Comparison of ENCODE assay signal across 9 mouse cellular contexts in the genomic region with DNA sequence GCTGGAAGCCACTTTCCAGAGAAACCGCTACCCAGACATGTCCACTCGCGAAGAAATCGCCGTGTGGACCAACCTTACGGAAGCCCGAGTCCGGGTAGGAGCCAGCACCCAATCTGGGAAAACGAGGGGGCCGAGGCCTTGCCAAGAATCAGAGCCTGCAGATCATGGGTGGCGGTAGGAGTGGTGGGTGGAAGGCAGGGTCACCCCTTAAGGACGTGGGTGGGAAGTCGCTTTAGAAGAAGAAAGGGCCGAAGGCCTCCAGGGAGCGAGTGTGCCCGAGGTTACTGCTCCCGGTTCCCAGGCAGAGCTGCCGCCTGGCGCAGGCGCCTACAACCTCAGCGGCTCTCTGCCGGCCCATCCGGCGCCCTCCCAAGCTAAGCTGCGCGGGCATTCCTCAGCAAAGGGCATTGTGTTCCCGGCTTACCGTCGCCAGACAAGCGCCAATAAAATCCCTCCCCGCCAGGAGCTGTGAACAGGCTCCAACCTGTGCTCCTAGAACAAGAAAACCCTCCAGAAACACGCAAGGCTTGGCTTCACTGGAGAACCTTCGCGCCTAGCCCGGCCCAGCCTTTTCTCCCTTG. TPM values are rescaled to one million over a fixed set of nuclear protein-coding genes. Genes with fewer than 3 reads are reported as not detected.
A peak's percentile ranks its signal among the peaks of the same experiment; 100 is the strongest.
DNase-seq lines count a peak whose midpoint lies in the region; ATAC-seq and TF ChIP-seq lines count a peak whose summit lies in the region.
"Had no signal": no experiment of that assay in that cellular context is flagged by ENCODE, and none has a peak within 500 bp of the region (broad histone marks: within the 10 kb centered on the region; RNA-seq: fewer than 3 reads in every experiment).

No protein-coding gene starts in this region.

- H3K4me1 ChIP-seq in heart, embryonic 10.5 days: peaks cover 36% of the 10 kb centered on the region
- peaks cover 16% of the 10 kb centered on the region for H3K4me1 ChIP-seq in hindbrain, embryonic 13.5 days (replicated peaks)
- peaks cover 23% of the 10 kb centered on the region for H3K4me1 ChIP-seq in midbrain, embryonic 12.5 days
- peaks cover 9% of the 10 kb centered on the region for H3K4me1 ChIP-seq in thymus, adult 2 months (replicated peaks; ENCODE audit: control insufficient read depth, insufficient read depth, low read length)

- DNase-seq in heart, embryonic 10.5 days (ENCODE audit: low spot score): peak; percentile 80
- DNase-seq in heart, adult 8-10 months (ENCODE audit: low spot score): no peak
- peak; percentile 76 for DNase-seq in embryo, embryonic 10 days (ENCODE audit: low spot score)
- no peak for DNase-seq in ovary, adult 18-20 months (ENCODE audit: low spot score)
- no peak for DNase-seq in thymus, adult 2 months
- DNase-seq in layer of hippocampus, adult 9-11 months: no peak

- peak overlapping the region; percentile 73 for H3K4me3 ChIP-seq in heart, embryonic 10.5 days
- peak overlapping the region; percentile 7; the same call in 1 of the 2 replicates for H3K4me3 ChIP-seq in hindbrain, embryonic 13.5 days
- H3K4me3 ChIP-seq in midbrain, embryonic 12.5 days: peak overlapping the region; percentile 53
- H3K4me3 ChIP-seq in thymus, adult 2 months (ENCODE audit: control insufficient read depth, insufficient read depth, low read length): no peak overlapping the region

- H3K4me2 ChIP-seq in hindbrain, embryonic 13.5 days: 0 out of 2 replicates have a peak overlapping the region, but pooled peaks have one; percentile 11
- peak overlapping the region; percentile 79 for H3K4me2 ChIP-seq in midbrain, embryonic 12.5 days (replicated peaks)

- H3K27ac ChIP-seq in heart, embryonic 10.5 days: peak overlapping the region; percentile 89
- no peak overlapping the region for H3K27ac ChIP-seq in hindbrain, embryonic 13.5 days
- peak overlapping the region; percentile 64 for H3K27ac ChIP-seq in midbrain, embryonic 12.5 days (replicated peaks)
- H3K27ac ChIP-seq in thymus, adult 2 months (ENCODE audit: control insufficient read depth, insufficient read depth, low read length): no peak overlapping the region

- no peak overlapping the region for H3K9ac ChIP-seq in hindbrain, embryonic 13.5 days
- peak overlapping the region; percentile 26 for H3K9ac ChIP-seq in midbrain, embryonic 12.5 days (replicated peaks)

- H3K27me3 ChIP-seq in heart, embryonic 10.5 days (ENCODE audit: insufficient read depth, poor library complexity, severe bottlenecking): peaks cover 85% of the 10 kb centered on the region
- H3K27me3 ChIP-seq in hindbrain, embryonic 13.5 days: peaks cover 92% of the 10 kb centered on the region
- H3K27me3 ChIP-seq in midbrain, embryonic 12.5 days: peaks cover 91% of the 10 kb centered on the region
- peaks cover 35% of the 10 kb centered on the region for H3K27me3 ChIP-seq in thymus, adult 2 months (ENCODE audit: control insufficient read depth, insufficient read depth, low read length)

- no peak for ATAC-seq in hindbrain, embryonic 13.5 days (ENCODE audit: low FRiP score)
- no peak for ATAC-seq in midbrain, embryonic 12.5 days (ENCODE audit: low FRiP score, low read depth)

- no peak for TF ChIP-seq CTCF in thymus, adult 2 months (IDR thresholded peaks at IDR 0.05; ENCODE audit: borderline replicate concordance, control insufficient read depth, extremely low read depth, insufficient read depth, low read length, poor library complexity)

- under 1% methylated on average over 35 of the region's 35 CpGs for WGBS in heart, embryonic 10.5 days
- under 1% methylated on average over 33 of the region's 35 CpGs for WGBS in hindbrain, embryonic 13.5 days
- 2% methylated on average over 35 of the region's 35 CpGs for WGBS in midbrain, embryonic 12.5 days
- 7% methylated on average over 35 of the region's 35 CpGs for WGBS in thymus, adult 2 months

- H3K9me3 ChIP-seq in heart, embryonic 10.5 days: no peaks in the 10 kb centered on the region
- no peaks in the 10 kb centered on the region for H3K9me3 ChIP-seq in hindbrain, embryonic 13.5 days
- no peaks in the 10 kb centered on the region for H3K9me3 ChIP-seq in midbrain, embryonic 12.5 days

- H3K36me3 ChIP-seq in heart, embryonic 10.5 days: no peaks in the 10 kb centered on the region
- H3K36me3 ChIP-seq in hindbrain, embryonic 13.5 days: no peaks in the 10 kb centered on the region
- H3K36me3 ChIP-seq in midbrain, embryonic 12.5 days: no peaks in the 10 kb centered on the region
- no peaks in the 10 kb centered on the region for H3K36me3 ChIP-seq in thymus, adult 2 months (ENCODE audit: control insufficient read depth, insufficient read depth, low read length)

- TF ChIP-seq POLR2A in thymus, adult 2 months (IDR thresholded peaks at IDR 0.05; ENCODE audit: control insufficient read depth, extremely low read depth, insufficient read depth, low read length, poor library complexity): no peak

RNA-seq across cellular contexts. Expression of gene Pitx2, which starts 16.2 kb away (rescaled TPM):
- 35.1 and 60.0 TPM in 2 replicates for polyA plus RNA-seq in heart, embryonic 10.5 days (2016; fragmentation: Nextera tagmentation; extraction: Ambion mirVana)
- 1 to 10 TPM in 1 of 4 experiments, under 1 TPM in 3; 0.57 to 1.4 (median 0.69) TPM for total RNA-seq in heart, adult 8-10 months (2022)
- 2.1 and 2.6 TPM in 2 replicates for polyA plus RNA-seq in hindbrain, embryonic 13.5 days (2015; fragmentation: Nextera tagmentation; extraction: Ambion mirVana)
- polyA plus RNA-seq in midbrain, embryonic 12.5 days (2016; fragmentation: Nextera tagmentation; extraction: Ambion mirVana): 65.6 and 78.1 TPM in 2 replicates
- 0.19 and 0.26 TPM in 2 replicates for polyA plus RNA-seq in thymus, adult 2 months (2012; rRNA removed)
- total RNA-seq: MEL had no signal

Comparison
In these comparisons a context has a peak if more than half of its experiments do, and no peak if none do; other contexts are left out.
1. DNase-seq: peak in heart, embryonic 10.5 days (single experiment) and embryo, embryonic 10 days (single experiment); none in heart, adult 8-10 months (single experiment), ovary, adult 18-20 months (single experiment), thymus, adult 2 months (single experiment) and layer of hippocampus, adult 9-11 months (single experiment).
2. H3K27ac ChIP-seq: peak in heart, embryonic 10.5 days (single experiment) and midbrain, embryonic 12.5 days (single experiment); none in hindbrain, embryonic 13.5 days (single experiment) and thymus, adult 2 months (single experiment).
3. RNA of gene Pitx2, which starts 16.2 kb away (polyA plus RNA-seq): 65.6 to 78.1 TPM in midbrain, embryonic 12.5 days and 35.1 to 60.0 TPM in heart, embryonic 10.5 days; 2.1 to 2.6 TPM in hindbrain, embryonic 13.5 days and 0.19 to 0.26 TPM in thymus, adult 2 months; every median in the first group is over 10 times any median in the second.